Mouse (Mus musculus): ENCODE data around the gene Arl5a.

Gene Arl5a

GRCm38 (mm10) chr2:52361086-52361485, 63.6 kb downstream of the Arl5a start:
- DNase-seq (ENCODE audit: low spot score): no peak

DNA sequence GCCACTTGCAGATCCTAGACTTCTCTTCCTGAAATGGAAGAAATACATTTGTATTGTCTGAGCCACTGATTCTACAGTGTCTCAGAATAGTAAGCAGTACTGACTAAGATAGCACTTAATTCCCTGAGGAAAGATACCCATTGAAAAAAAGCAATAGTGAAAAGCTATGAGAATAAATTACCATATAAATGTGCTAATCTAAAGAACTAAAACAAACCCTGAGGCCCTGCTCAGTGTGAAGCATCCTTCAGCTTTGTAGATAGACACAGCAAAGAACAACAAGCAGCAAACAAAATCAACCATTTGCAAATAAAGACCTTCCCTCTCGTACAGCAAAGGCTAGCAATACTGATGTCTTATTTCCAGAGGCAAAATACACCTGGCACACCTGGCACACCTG, 65.0 kb downstream of the Arl5a start:
- DNase-seq (ENCODE audit: low spot score): no peak

DNA sequence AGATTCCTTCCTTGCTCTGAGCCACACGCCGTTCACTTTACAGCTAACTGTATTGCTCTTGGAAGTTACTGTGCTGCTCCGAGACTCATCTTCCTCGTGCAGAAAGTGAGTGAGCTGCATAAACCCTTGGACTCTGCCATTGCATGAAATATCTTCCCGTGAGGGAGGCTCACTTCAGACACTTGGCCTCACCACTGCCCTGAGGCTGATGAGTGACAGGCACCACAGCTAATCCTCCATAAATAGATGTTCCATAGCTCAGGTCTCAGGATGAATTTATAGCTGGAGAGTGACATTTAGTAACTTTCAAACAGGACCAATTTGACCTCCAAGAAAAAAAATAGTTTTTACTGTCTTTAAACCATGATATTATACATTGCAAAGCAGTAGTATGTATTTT, 66.5 kb downstream of the Arl5a start:
- no peak for DNase-seq (ENCODE audit: low spot score)

- DNase-seq (ENCODE audit: low spot score): no peak
Observed at GRCm38 (mm10) chr2:52351029-52351428, 73.7 kb downstream of the Arl5a start.

All from ovary, postnatal 36 days (tissue).